Mouse (Mus musculus) CH12.LX (cell line): ENCODE measurements around the gene Ttc30a1. TPM values are rescaled to one million over a fixed set of nuclear protein-coding genes. Genes with fewer than 3 reads are reported as not detected.
"Not testable (repeated sequence)": the region's sequence is repeated elsewhere in the genome, so short reads cannot be mapped to it uniquely, and the experiment has no call there.

ENCODE experiments used
- DNase-seq: peaks from one replicate; pipeline ENCODE4 v3.0.0-alpha.2; 2013; ENCODE audit errors: extremely low read depth
- H3K27ac ChIP-seq: 2 replicates; pipeline ENCODE4 v1.5.1; 2012; ENCODE audit warnings: low read depth, mild to moderate bottlenecking, control low read depth, moderate library complexity; ENCODE audit not compliant: insufficient read depth
- H3K27me3 ChIP-seq: replicated peaks from 2 replicates; pipeline ENCODE3; 2012; ENCODE audit warnings: inconsistent platforms
- H3K36me3 ChIP-seq, 2 experiments: replicated peaks in 1 of 2; 2 replicates each; pipeline versions ENCODE3 to v1.6.1; 2012; ENCODE audit warnings: inconsistent platforms in 1 of 2, low read length in 1 of 2, mild to moderate bottlenecking in 1 of 2, mixed read lengths in 1 of 2, moderate library complexity in 1 of 2; ENCODE audit not compliant: control insufficient read depth in 1 of 2, insufficient read depth in 1 of 2
- H3K4me1 ChIP-seq, 2 experiments: 2 replicates each; pipeline ENCODE4 v1.6.1; 2012; ENCODE audit warnings: inconsistent platforms in 1 of 2, moderate library complexity in 1 of 2; ENCODE audit not compliant: insufficient read depth in 2 of 2, control insufficient read depth in 1 of 2
- H3K4me2 ChIP-seq: 2 replicates; pipeline ENCODE4 v1.6.1; 2012; ENCODE audit warnings: low read depth, mild to moderate bottlenecking, control low read depth; ENCODE audit not compliant: poor library complexity, insufficient read depth, severe bottlenecking
- H3K4me3 ChIP-seq, 3 experiments: fragments of 150-350 bp in 1 of 3; sonication (generic) in 1 of 3; replicated peaks in 1 of 3; 2 replicates each; pipeline versions ENCODE3 to v1.5.1; 2011 to 2012; ENCODE audit warnings: low read depth in 2 of 3, low read length in 2 of 3, mild to moderate bottlenecking in 2 of 3, moderate library complexity in 2 of 3, control low read depth in 1 of 3, improper control_type of control experiment in 1 of 3, inconsistent platforms in 1 of 3, mixed read lengths in 1 of 3; ENCODE audit not compliant: poor library complexity in 1 of 3
- H3K79me2 ChIP-seq: replicated peaks from 2 replicates; pipeline ENCODE4 v1.6.1; 2012; ENCODE audit warnings: mild to moderate bottlenecking, moderate library complexity; ENCODE audit not compliant: control insufficient read depth, poor library complexity, insufficient read depth, severe bottlenecking; ENCODE audit errors: extremely low read depth
- H3K9ac ChIP-seq: 2 replicates; pipeline ENCODE4 v1.6.1; 2012; ENCODE audit warnings: low read depth, mild to moderate bottlenecking, control low read depth, moderate library complexity; ENCODE audit not compliant: insufficient read depth
- H3K9me3 ChIP-seq: replicated peaks from 2 replicates; pipeline ENCODE3; 2012; ENCODE audit warnings: low read length, inconsistent platforms, mixed read lengths
- BHLHE40 ChIP-seq: IDR thresholded peaks from 2 replicates; pipeline ENCODE4 v1.6.1; 2011; ENCODE audit warnings: mild to moderate bottlenecking, low read depth, low read length, improper control_type of control experiment
- CHD1 ChIP-seq: IDR thresholded peaks from 2 replicates; pipeline ENCODE4 v1.6.1; 2012; ENCODE audit warnings: low read depth, low read length, improper control_type of control experiment, inconsistent platforms
- CTCF ChIP-seq, 2 experiments: IDR thresholded peaks in 1 of 2; conservative IDR thresholded peaks in 1 of 2; 2 replicates each; pipeline ENCODE4 v1.5.1; 2011 to 2012; ENCODE audit warnings: low read depth in 2 of 2, low read length in 2 of 2, improper control_type of control experiment in 1 of 2, inconsistent platforms in 1 of 2, mild to moderate bottlenecking in 1 of 2, moderate library complexity in 1 of 2
- ELF1 ChIP-seq: IDR thresholded peaks from 2 replicates; pipeline ENCODE4 v1.6.1; 2014; ENCODE audit warnings: low read depth, mild to moderate bottlenecking, inconsistent platforms, low read length, improper control_type of control experiment
- EP300 ChIP-seq: IDR thresholded peaks from 2 replicates; pipeline ENCODE4 v1.6.1; 2011; ENCODE audit warnings: low read length, improper control_type of control experiment
- ETS1 ChIP-seq: conservative IDR thresholded peaks from 2 replicates; pipeline ENCODE4 v1.6.1; 2012; ENCODE audit warnings: low read depth, mild to moderate bottlenecking, inconsistent platforms, low read length, improper control_type of control experiment, moderate library complexity
- GABPA ChIP-seq: IDR thresholded peaks from 2 replicates; pipeline ENCODE4 v1.6.1; 2012; ENCODE audit warnings: low read depth, low read length, improper control_type of control experiment, inconsistent platforms; ENCODE audit not compliant: insufficient replicate concordance
- IRF4 ChIP-seq: IDR thresholded peaks from 2 replicates; pipeline ENCODE4 v1.6.1; 2014; ENCODE audit warnings: low read depth, mild to moderate bottlenecking, inconsistent platforms, low read length, improper control_type of control experiment
- JUND ChIP-seq: conservative IDR thresholded peaks from 2 replicates; pipeline ENCODE4 v1.6.1; 2011; ENCODE audit warnings: low read depth, low read length, improper control_type of control experiment
- MAFK ChIP-seq: IDR thresholded peaks from 2 replicates; pipeline ENCODE4 v1.6.1; 2011; ENCODE audit warnings: low read length, improper control_type of control experiment; ENCODE audit not compliant: insufficient replicate concordance
- MAX ChIP-seq: IDR thresholded peaks from 2 replicates; pipeline ENCODE4 v1.6.1; 2011; ENCODE audit warnings: low read length, improper control_type of control experiment
- MYC ChIP-seq: IDR thresholded peaks from 2 replicates; pipeline ENCODE4 v1.6.1; 2011; ENCODE audit warnings: low read depth, mild to moderate bottlenecking, improper control_type of control experiment, low read length
- POLR2A ChIP-seq: IDR thresholded peaks from 2 replicates; pipeline ENCODE4 v1.6.1; 2011; ENCODE audit warnings: low read depth, mild to moderate bottlenecking, improper control_type of control experiment, low read length
- RAD21 ChIP-seq: IDR thresholded peaks from 2 replicates; pipeline ENCODE4 v1.6.1; 2011; ENCODE audit warnings: low read depth, mild to moderate bottlenecking, low read length, improper control_type of control experiment, moderate library complexity
- TBP ChIP-seq: conservative IDR thresholded peaks from 2 replicates; pipeline ENCODE4 v1.6.1; 2011; ENCODE audit warnings: low read depth, low read length, improper control_type of control experiment
- UBTF ChIP-seq: IDR thresholded peaks from 2 replicates; pipeline ENCODE4 v1.6.1; 2012; ENCODE audit warnings: low read depth, mild to moderate bottlenecking, inconsistent platforms, low read length, improper control_type of control experiment, moderate library complexity
- USF2 ChIP-seq: conservative IDR thresholded peaks from 2 replicates; pipeline ENCODE4 v1.6.1; 2011; ENCODE audit warnings: low read depth, low read length, improper control_type of control experiment
- ZC3H11A ChIP-seq: IDR thresholded peaks from 2 replicates; pipeline ENCODE4 v1.6.1; 2012; ENCODE audit warnings: low read depth, mild to moderate bottlenecking, inconsistent platforms, low read length, improper control_type of control experiment
- ZKSCAN1 ChIP-seq: IDR thresholded peaks from 2 replicates; pipeline ENCODE4 v1.6.1; 2012; ENCODE audit warnings: low read depth, inconsistent platforms, low read length, improper control_type of control experiment, borderline replicate concordance
- ZMIZ1 ChIP-seq: IDR thresholded peaks from 2 replicates; pipeline ENCODE4 v1.6.1; 2012; ENCODE audit warnings: low read depth, mild to moderate bottlenecking, inconsistent platforms, low read length, improper control_type of control experiment
- dilution Hi-C: fragments of 300-500 bp; cut with MboI; formaldehyde crosslinking; loops from 2 replicates; pipeline ENCODE4 v1.14.3; 2020; ENCODE audit warnings: low sequenced_read_pairs; ENCODE audit not compliant: extremely low pct_unique_long_range_greater_than_20kb, extremely low pct_ligation_motif_present
- in situ Hi-C: fragments of 300-500 bp; cut with MboI; formaldehyde crosslinking; loops from 3 replicates; pipeline ENCODE4 v1.14.3; 2019; ENCODE audit warnings: low sequenced_read_pairs, low pct_ligation_motif_present, low pct_unique_long_range_greater_than_20kb, mixed read lengths
- polyA plus RNA-seq: library from polyadenylated mRNA; unstranded; fragments of >175 nt; gene quantifications from 2 replicates; pipeline ENCODE4 v1.2.1, GENCODE M21; 2012; ENCODE audit warnings: low read depth; ENCODE audit not compliant: insufficient read length
- total RNA-seq, 2 experiments: library from RNA; depleted of rRNA; stranded (reverse); fragments of 300-350 nt in 1 of 2; fragments of >200 nt in 1 of 2; gene quantifications; 2 replicates each; pipeline ENCODE4 v1.2.3; 2012 to 2014

The Ttc30a1 gene
- not detected in 2 replicates for total RNA-seq (2012; rRNA removed)
- total RNA-seq (2014; rRNA removed) = not detected in 2 replicates
- not detected in 2 replicates for polyA plus RNA-seq

DNA sequence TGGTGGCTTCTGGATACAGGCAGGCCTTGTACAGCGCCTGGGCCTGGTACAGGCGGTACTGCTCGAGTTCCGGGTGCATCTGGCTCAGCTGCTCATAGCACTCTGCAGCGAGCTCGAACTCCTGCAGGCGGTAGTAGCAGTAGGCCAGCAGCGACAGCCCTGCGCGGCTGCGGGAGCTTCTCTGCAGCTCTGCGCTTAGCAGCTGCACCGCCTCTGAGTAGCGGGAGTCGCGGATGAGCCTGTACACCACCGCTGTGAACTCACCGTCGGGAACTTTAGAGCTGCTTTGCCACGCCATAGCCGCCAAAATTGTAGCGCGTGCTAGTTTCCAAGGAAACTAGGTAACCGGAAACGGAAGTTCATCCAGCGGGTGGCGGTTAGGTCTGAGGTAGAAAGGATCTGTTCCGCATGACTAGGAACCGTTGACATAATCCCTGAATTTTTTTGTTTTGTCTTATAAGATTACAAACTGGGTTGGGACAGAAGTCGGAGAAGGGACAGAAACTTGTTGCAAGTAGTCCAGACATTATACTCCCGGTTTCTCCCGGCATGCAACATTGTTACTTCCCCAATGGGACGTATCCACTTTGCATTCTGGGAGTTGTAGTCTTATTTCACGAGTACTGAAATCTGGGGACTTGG lies at the start of gene Ttc30a1:
Ttc30a1 (minus strand) TSS at position 528 of the 642 bp plus-strand sequence.
- dilution Hi-C loops = not testable (repeated sequence)

DNA sequence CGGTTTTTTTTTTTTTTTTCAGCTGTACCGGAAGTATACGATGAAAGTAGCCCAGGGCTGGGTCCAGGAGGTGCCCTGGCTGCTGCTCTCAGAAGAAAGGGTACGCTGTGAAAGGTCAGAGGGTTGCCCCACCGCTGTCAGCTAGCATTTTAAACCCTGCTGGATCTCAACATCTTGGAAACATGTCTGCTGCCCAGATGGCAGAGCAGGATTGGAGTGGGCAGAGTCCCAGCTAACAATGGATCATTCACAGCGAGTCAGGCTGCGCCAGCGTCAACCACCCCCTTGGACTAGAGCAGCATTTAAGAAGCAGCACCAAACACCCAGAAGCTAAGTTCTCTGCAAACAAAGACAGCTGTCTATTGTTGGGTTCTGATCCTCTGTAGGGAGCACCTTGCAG lies 48.3 kb upstream of the Ttc30a1 start:
- dilution Hi-C loops (no loop called here), in situ Hi-C loops (no loop called here)
- no peak overlapping the region for H3K4me3 ChIP-seq
- no peaks in the 10 kb centered on the region for H3K27me3 ChIP-seq
- H3K27ac ChIP-seq = no peak overlapping the region
- H3K9ac ChIP-seq = no peak overlapping the region
- H3K9me3 ChIP-seq = no peaks in the 10 kb centered on the region
- no peak overlapping the region for H3K4me2 ChIP-seq
- H3K36me3 ChIP-seq = no peaks in the 10 kb centered on the region
- H3K79me2 ChIP-seq = no peaks in the 10 kb centered on the region
- H3K4me1 ChIP-seq = peaks cover 2 to 3% of the 10 kb centered on the region in 2 experiments; a peak in 1 of 4 replicates
- TF ChIP-seq ELF1 (no peak), ETS1 (no peak), MAX (no peak), USF2 (no peak), TBP (no peak), EP300 (no peak), MYC (no peak), ZKSCAN1 (no peak), RAD21 (no peak), ZMIZ1 (no peak), MAFK (no peak), BHLHE40 (no peak), GABPA (no peak), UBTF (no peak), CHD1 (no peak), IRF4 (no peak), CTCF (conservative IDR thresholded peaks at IDR 0.05 in 1 of 2, IDR thresholded peaks at IDR 0.05 in 1 of 2; ENCODE audit: low read depth in 2 of 2, low read length in 2 of 2) (no peak), POLR2A (no peak), JUND (no peak), ZC3H11A (no peak)
- TF ChIP-seq, all 38 proteins: peak for 0
- no peak for DNase-seq

More for the DNA sequence above, at the start of gene Ttc30a1:
- H3K9ac ChIP-seq, H3K27me3 ChIP-seq, H3K4me2 ChIP-seq, H3K4me3 ChIP-seq, H3K4me1 ChIP-seq, H3K36me3 ChIP-seq, DNase-seq, H3K9me3 ChIP-seq, H3K79me2 ChIP-seq, H3K27ac ChIP-seq: not testable (repeated sequence)
- in situ Hi-C loops = loop anchor here (10.0 kb wide), 1 partner anchor 123 kb away; no protein-coding TSS in a partner anchor
